Mouse (Mus musculus): Measurements from ENCODE around the gene Rhov.

DNA sequence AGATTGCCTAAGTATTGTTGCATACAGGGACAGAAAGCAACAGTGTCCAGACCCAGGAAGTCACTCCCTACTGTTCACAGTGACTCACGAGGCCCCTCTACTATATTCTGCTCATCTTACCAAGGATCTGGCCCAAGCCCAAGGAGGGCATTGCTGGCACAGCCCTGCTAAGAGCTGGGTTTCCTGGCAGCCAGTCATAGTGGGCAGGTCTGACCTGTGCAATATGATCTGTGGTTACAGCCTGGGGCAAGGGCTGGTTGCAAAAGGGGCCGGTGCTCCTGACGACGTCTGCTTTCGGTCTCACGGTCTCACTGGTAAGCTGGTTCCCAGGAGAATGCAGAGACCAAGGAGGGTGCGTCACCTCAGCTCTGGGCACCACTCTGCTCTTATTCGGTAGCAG, 8.1 kb downstream of the Rhov start:
- TF ChIP-seq CTCF (IDR thresholded peaks at IDR 0.05; ENCODE audit: control insufficient read depth, insufficient read depth, low read length) (no peak), POLR2A (IDR thresholded peaks at IDR 0.05; ENCODE audit: borderline replicate concordance, control insufficient read depth, low read depth, low read length) (no peak)
